Mouse (Mus musculus): ENCODE results near the gene Gm9573. TPM values are rescaled to one million over a fixed set of nuclear protein-coding genes. Genes with fewer than 3 reads are reported as not detected.

Gm9573 gene
- total and polyA plus RNA-seq, 2 experiments from 2014 or later: not detected

DNA sequence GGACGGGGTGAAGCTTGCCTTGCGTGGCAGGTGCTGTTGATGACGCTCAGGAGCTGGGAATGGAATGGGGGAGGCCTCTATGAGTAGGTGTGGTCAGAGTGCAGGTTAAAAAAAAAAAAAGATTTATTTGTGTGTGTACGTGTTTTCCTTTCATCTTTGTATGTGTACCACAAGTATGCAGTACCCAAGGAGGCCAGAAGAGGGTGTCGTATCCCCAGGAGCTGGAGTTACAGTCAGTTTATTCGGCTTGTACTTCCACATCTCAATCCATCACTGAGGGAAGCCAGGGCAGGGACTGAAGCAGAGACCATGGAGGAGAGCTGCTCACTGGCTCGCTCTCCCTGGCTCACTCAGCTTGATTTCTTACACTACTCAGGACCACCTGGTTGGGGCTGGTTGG is 55.0 kb downstream of the Gm9573 start:
- DNase-seq (ENCODE audit: low spot score): no peak
- H3K27ac ChIP-seq: no peak overlapping the region
- no peak overlapping the region for H3K4me3 ChIP-seq (ENCODE audit: low read length)
- no peaks in the 10 kb centered on the region for H3K9me3 ChIP-seq (ENCODE audit: low read length)
- ATAC-seq: no peak
- H3K9ac ChIP-seq (replicated peaks; ENCODE audit: low read length): no peak overlapping the region
- H3K4me1 ChIP-seq (ENCODE audit: insufficient read depth, low read length): no peaks in the 10 kb centered on the region
- H3K36me3 ChIP-seq (ENCODE audit: insufficient read depth, low read length): no peaks in the 10 kb centered on the region
- no peaks in the 10 kb centered on the region for H3K27me3 ChIP-seq (ENCODE audit: insufficient read depth, low read length)
- H3K4me2 ChIP-seq (ENCODE audit: low read depth, low read length): no peak overlapping the region
- peak; percentile 22 for TF ChIP-seq CTCF (IDR thresholded peaks at IDR 0.05; ENCODE audit: low read depth)
- 96% methylated on average over 7 of the region's 7 CpGs for WGBS

DNA sequence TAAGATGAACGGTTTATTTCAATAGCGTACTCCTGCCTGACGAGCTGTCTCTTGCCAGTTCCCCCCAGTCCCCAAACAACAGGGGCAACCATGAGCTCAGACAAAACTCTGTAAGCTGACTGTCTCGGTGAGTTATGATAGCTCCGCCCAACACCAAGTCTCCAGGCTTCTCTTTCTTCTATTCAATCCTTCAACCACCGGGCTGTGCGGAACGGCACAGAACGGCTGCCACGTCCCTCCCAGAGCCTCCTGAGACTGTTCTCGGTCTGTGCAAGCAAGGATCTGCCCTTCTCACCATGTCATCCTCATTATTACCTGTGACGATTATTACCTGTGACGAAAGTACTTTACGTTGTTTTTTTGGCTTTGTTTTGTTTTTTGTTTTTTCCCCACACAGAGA is 55.6 kb downstream of the Gm9573 start:
- ATAC-seq (no peak), DNase-seq (ENCODE audit: low spot score) (no peak)
- Histone ChIP-seq H3K4me1 (ENCODE audit: insufficient read depth, low read length) (no peaks in the 10 kb centered on the region), H3K4me3 (ENCODE audit: low read length) (no peak overlapping the region), H3K36me3 (ENCODE audit: insufficient read depth, low read length) (no peaks in the 10 kb centered on the region), H3K9me3 (ENCODE audit: low read length) (no peaks in the 10 kb centered on the region), H3K9ac (replicated peaks; ENCODE audit: low read length) (no peak overlapping the region), H3K27ac (no peak overlapping the region), H3K27me3 (ENCODE audit: insufficient read depth, low read length) (no peaks in the 10 kb centered on the region), H3K4me2 (ENCODE audit: low read depth, low read length) (no peak overlapping the region)
- WGBS: 67% methylated on average over 14 of the region's 14 CpGs
- TF ChIP-seq CTCF (IDR thresholded peaks at IDR 0.05; ENCODE audit: low read depth): no peak

DNA sequence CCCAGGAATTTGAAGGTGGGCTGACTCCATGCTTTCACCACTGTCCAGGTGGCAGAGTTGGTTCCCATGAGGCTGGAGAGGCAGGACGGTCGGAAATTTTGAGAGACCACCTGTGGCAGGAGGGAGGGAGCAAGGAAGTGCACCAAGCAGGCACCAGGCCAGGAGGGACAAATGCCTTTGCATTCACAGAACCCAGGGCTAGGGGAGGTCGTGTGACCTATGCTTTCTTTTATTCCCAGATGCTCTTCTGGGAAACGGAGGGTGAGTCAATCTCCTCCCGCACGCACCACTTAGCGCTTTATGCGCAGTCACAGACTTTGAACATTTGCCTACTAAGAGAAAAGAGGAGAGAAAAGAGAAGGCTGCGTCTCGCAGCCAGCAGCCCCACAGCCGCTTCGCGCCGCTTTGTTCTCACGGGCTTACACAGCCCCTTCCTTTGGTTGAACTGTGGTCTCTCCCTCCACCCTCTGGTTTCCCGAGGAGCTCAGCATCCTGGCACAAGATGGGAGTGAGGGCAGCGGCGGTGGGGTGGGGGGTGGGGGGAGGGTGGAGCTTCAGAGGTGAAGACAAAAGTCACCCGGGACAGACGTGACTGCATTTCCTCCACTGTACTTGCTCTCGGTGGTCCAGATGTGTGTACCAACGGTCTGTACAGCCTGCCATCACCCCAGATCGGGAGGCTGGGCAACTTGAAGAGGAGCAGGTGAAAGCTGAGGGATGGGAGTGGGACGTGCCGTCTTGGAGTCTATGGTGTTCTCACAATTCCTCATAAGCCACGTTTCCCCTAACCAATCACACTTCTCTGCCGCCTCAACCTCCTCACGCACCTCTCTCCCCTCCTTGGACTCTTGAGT is 57.1 kb downstream of the Gm9573 start:
- Histone ChIP-seq H3K9ac (replicated peaks; ENCODE audit: low read length) (peak overlapping the region; percentile 41), H3K36me3 (ENCODE audit: insufficient read depth, low read length) (no peaks in the 10 kb centered on the region), H3K4me3 (ENCODE audit: low read length) (peak overlapping the region; percentile 31), H3K9me3 (ENCODE audit: low read length) (no peaks in the 10 kb centered on the region), H3K27ac (no peak overlapping the region), H3K4me1 (ENCODE audit: insufficient read depth, low read length) (no peaks in the 10 kb centered on the region), H3K4me2 (ENCODE audit: low read depth, low read length) (peak overlapping the region; percentile 56), H3K27me3 (ENCODE audit: insufficient read depth, low read length) (no peaks in the 10 kb centered on the region)
- TF ChIP-seq CTCF (IDR thresholded peaks at IDR 0.05; ENCODE audit: low read depth): no peak
- ATAC-seq (peak; percentile 75), DNase-seq (ENCODE audit: low spot score) (peak; percentile 51)
- WGBS: 3% methylated on average over 27 of the region's 28 CpGs

Other genes with a start within 250 kb of the Gm9573 start
- 3.6 and 5.3 TPM in 2 replicates for gene H2-Q4, start 247.0 kb downstream of the Gm9573 start, total RNA-seq (2014; rRNA removed)
- 1.2 and 1.9 TPM in 2 replicates for gene H2-Q4, start 247.0 kb downstream of the Gm9573 start, polyA plus RNA-seq (2015; fragmentation: Nextera tagmentation; extraction: Ambion mirVana)
- 1.2 TPM in 1 of 2 replicates, not detected in the other for gene H2-Q6, start 201.8 kb downstream of the Gm9573 start, total RNA-seq (2014; rRNA removed)
- gene H2-Q6, start 201.8 kb downstream of the Gm9573 start, polyA plus RNA-seq (2015; fragmentation: Nextera tagmentation; extraction: Ambion mirVana): 0.49 and 0.85 TPM in 2 replicates
- 1.5 and 2.4 TPM in 2 replicates for gene H2-Q7, start 187.5 kb downstream of the Gm9573 start, total RNA-seq (2014; rRNA removed)
- 3.7 and 3.9 TPM in 2 replicates for gene H2-Q7, start 187.5 kb downstream of the Gm9573 start, polyA plus RNA-seq (2015; fragmentation: Nextera tagmentation; extraction: Ambion mirVana)
- gene H2-Q10, start 156.5 kb downstream of the Gm9573 start, total RNA-seq (2014; rRNA removed): 0.07 TPM in 1 of 2 replicates, not detected in the other
- 0.21 and 0.30 TPM in 2 replicates for gene H2-Q10, start 156.5 kb downstream of the Gm9573 start, polyA plus RNA-seq (2015; fragmentation: Nextera tagmentation; extraction: Ambion mirVana)
- not detected in 2 replicates for gene Pou5f1, start 120.6 kb downstream of the Gm9573 start, total RNA-seq (2014; rRNA removed)
- not detected in 2 replicates for gene Pou5f1, start 120.6 kb downstream of the Gm9573 start, polyA plus RNA-seq (2015; fragmentation: Nextera tagmentation; extraction: Ambion mirVana)
- 23.2 and 30.9 TPM in 2 replicates for gene Tcf19, start 109.8 kb downstream of the Gm9573 start, total RNA-seq (2014; rRNA removed)
- gene Tcf19, start 109.8 kb downstream of the Gm9573 start, polyA plus RNA-seq (2015; fragmentation: Nextera tagmentation; extraction: Ambion mirVana): 16.6 and 18.2 TPM in 2 replicates
- gene Cchcr1, start 109.5 kb downstream of the Gm9573 start, total RNA-seq (2014; rRNA removed): 4.9 and 5.5 TPM in 2 replicates
- 4.5 and 4.8 TPM in 2 replicates for gene Cchcr1, start 109.5 kb downstream of the Gm9573 start, polyA plus RNA-seq (2015; fragmentation: Nextera tagmentation; extraction: Ambion mirVana)
- 0.58 TPM in 1 of 2 replicates, not detected in the other for gene Psors1c2, start 93.4 kb downstream of the Gm9573 start, total RNA-seq (2014; rRNA removed)
- gene Psors1c2, start 93.4 kb downstream of the Gm9573 start, polyA plus RNA-seq (2015; fragmentation: Nextera tagmentation; extraction: Ambion mirVana): 0.50 and 0.59 TPM in 2 replicates
- gene Cdsn, start 74.5 kb downstream of the Gm9573 start, total RNA-seq (2014; rRNA removed): 0.36 TPM in 1 of 2 replicates, not detected in the other
- gene Cdsn, start 74.5 kb downstream of the Gm9573 start, polyA plus RNA-seq (2015; fragmentation: Nextera tagmentation; extraction: Ambion mirVana): 0.25 and 0.29 TPM in 2 replicates
- not detected in 2 replicates for gene 2300002M23Rik, start 59.2 kb downstream of the Gm9573 start, total RNA-seq (2014; rRNA removed)
- gene 2300002M23Rik, start 59.2 kb downstream of the Gm9573 start, polyA plus RNA-seq (2015; fragmentation: Nextera tagmentation; extraction: Ambion mirVana): 0.11 and 0.28 TPM in 2 replicates
- not detected in 2 replicates for gene Sfta2, start 25.1 kb downstream of the Gm9573 start, total RNA-seq (2014; rRNA removed)
- not detected in 2 replicates for gene Sfta2, start 25.1 kb downstream of the Gm9573 start, polyA plus RNA-seq (2015; fragmentation: Nextera tagmentation; extraction: Ambion mirVana)
- 0.61 TPM in 1 of 2 replicates, not detected in the other for gene Mucl3, start 17.1 kb upstream of the Gm9573 start, total RNA-seq (2014; rRNA removed)
- gene Mucl3, start 17.1 kb upstream of the Gm9573 start, polyA plus RNA-seq (2015; fragmentation: Nextera tagmentation; extraction: Ambion mirVana): 0.10 TPM in 1 of 2 replicates, not detected in the other
- 37.3 and 46.8 TPM in 2 replicates for gene Vars2, start 41.0 kb upstream of the Gm9573 start, total RNA-seq (2014; rRNA removed)
- 12.6 and 14.8 TPM in 2 replicates for gene Vars2, start 41.0 kb upstream of the Gm9573 start, polyA plus RNA-seq (2015; fragmentation: Nextera tagmentation; extraction: Ambion mirVana)
- 26.1 and 27.2 TPM in 2 replicates for gene Gtf2h4, start 47.1 kb upstream of the Gm9573 start, total RNA-seq (2014; rRNA removed)
- 18.6 and 21.3 TPM in 2 replicates for gene Gtf2h4, start 47.1 kb upstream of the Gm9573 start, polyA plus RNA-seq (2015; fragmentation: Nextera tagmentation; extraction: Ambion mirVana)
- 108 and 139 TPM in 2 replicates for gene Ddr1, start 78.0 kb upstream of the Gm9573 start, total RNA-seq (2014; rRNA removed)
- gene Ddr1, start 78.0 kb upstream of the Gm9573 start, polyA plus RNA-seq (2015; fragmentation: Nextera tagmentation; extraction: Ambion mirVana): 63.3 and 66.3 TPM in 2 replicates
- gene Ier3, start 195.0 kb upstream of the Gm9573 start, total RNA-seq (2014; rRNA removed): 13.7 and 19.4 TPM in 2 replicates
- 18.3 and 19.4 TPM in 2 replicates for gene Ier3, start 195.0 kb upstream of the Gm9573 start, polyA plus RNA-seq (2015; fragmentation: Nextera tagmentation; extraction: Ambion mirVana)
- gene Flot1, start 196.6 kb upstream of the Gm9573 start, total RNA-seq (2014; rRNA removed): 94.1 and 142 TPM in 2 replicates
- gene Flot1, start 196.6 kb upstream of the Gm9573 start, polyA plus RNA-seq (2015; fragmentation: Nextera tagmentation; extraction: Ambion mirVana): 162 TPM in 2 replicates
- 3,311 and 3,326 TPM in 2 replicates for gene Tubb5, start 211.7 kb upstream of the Gm9573 start, total RNA-seq (2014; rRNA removed)
- 1,502 and 1,606 TPM in 2 replicates for gene Tubb5, start 211.7 kb upstream of the Gm9573 start, polyA plus RNA-seq (2015; fragmentation: Nextera tagmentation; extraction: Ambion mirVana)
- gene Mdc1, start 214.9 kb upstream of the Gm9573 start, total RNA-seq (2014; rRNA removed): 14.7 and 26.7 TPM in 2 replicates
- gene Mdc1, start 214.9 kb upstream of the Gm9573 start, polyA plus RNA-seq (2015; fragmentation: Nextera tagmentation; extraction: Ambion mirVana): 3.9 and 4.1 TPM in 2 replicates
- 14.7 and 27.2 TPM in 2 replicates for gene Nrm, start 234.7 kb upstream of the Gm9573 start, total RNA-seq (2014; rRNA removed)
- gene Nrm, start 234.7 kb upstream of the Gm9573 start, polyA plus RNA-seq (2015; fragmentation: Nextera tagmentation; extraction: Ambion mirVana): 24.6 and 25.7 TPM in 2 replicates
- 32.0 and 34.3 TPM in 2 replicates for gene Ppp1r18, start 239.0 kb upstream of the Gm9573 start, total RNA-seq (2014; rRNA removed)
- gene Ppp1r18, start 239.0 kb upstream of the Gm9573 start, polyA plus RNA-seq (2015; fragmentation: Nextera tagmentation; extraction: Ambion mirVana): 18.4 and 19.3 TPM in 2 replicates

Data from hindbrain, postnatal 0 days (tissue).